Mouse (Mus musculus) forebrain, postnatal 0 days (tissue): ENCODE results near the gene Tmcc3. TPM values are rescaled to one million over a fixed set of nuclear protein-coding genes. Genes with fewer than 3 reads are reported as not detected.
"Not testable (repeated sequence)": the region's sequence is repeated elsewhere in the genome, so short reads cannot be mapped to it uniquely, and the experiment has no call there.

Experiments used
- ATAC-seq: fragments of 200-750 bp; cut with Nextera tagmentation; 2 replicates; pipeline ENCODE4 v1.8.0; 2017; ENCODE audit warnings: mild to moderate bottlenecking, moderate library complexity
- DNase-seq: peaks from one replicate; pipeline ENCODE4 v3.0.0-alpha.2; 2015
- H3K27ac ChIP-seq: fragments of 300-500 bp; sonication (generic); 2 replicates; pipeline ENCODE4 v1.5.1; 2014; ENCODE audit warnings: low read depth, mild to moderate bottlenecking, antibody characterized with exemption, low read length, moderate library complexity, mixed read lengths
- H3K27me3 ChIP-seq: fragments of 300-500 bp; sonication (generic); 2 replicates; pipeline ENCODE4 v1.6.1; 2014; ENCODE audit warnings: mild to moderate bottlenecking, low read length, mixed read lengths; ENCODE audit not compliant: insufficient read depth
- H3K36me3 ChIP-seq: fragments of 300-500 bp; sonication (generic); 2 replicates; pipeline ENCODE4 v1.6.1; 2014; ENCODE audit warnings: mild to moderate bottlenecking, moderate library complexity; ENCODE audit not compliant: insufficient read depth
- H3K4me1 ChIP-seq: fragments of 300-500 bp; sonication (generic); 2 replicates; pipeline ENCODE4 v1.6.1; 2014; ENCODE audit warnings: antibody characterized with exemption; ENCODE audit not compliant: insufficient read depth
- H3K4me2 ChIP-seq: fragments of 300-500 bp; sonication (generic); 2 replicates; pipeline ENCODE4 v1.6.1; 2014; ENCODE audit warnings: low read depth, mild to moderate bottlenecking, moderate library complexity
- H3K4me3 ChIP-seq: fragments of 300-500 bp; sonication (generic); 2 replicates; pipeline ENCODE4 v1.5.1; 2014; ENCODE audit warnings: low read depth, low read length, mixed read lengths
- H3K9ac ChIP-seq: fragments of 300-500 bp; sonication (generic); 2 replicates; pipeline ENCODE4 v1.6.1; 2014; ENCODE audit warnings: mild to moderate bottlenecking
- H3K9me3 ChIP-seq: fragments of 300-500 bp; sonication (generic); 2 replicates; pipeline ENCODE4 v1.6.1; 2016; ENCODE audit warnings: low read length
- CTCF ChIP-seq: sonication (generic); IDR thresholded peaks from 2 replicates; pipeline ENCODE4 v1.5.1; 2016; ENCODE audit warnings: antibody characterized with exemption, control low read depth, low read depth
- WGBS: fragments of 180-500 bp; shearing (Covaris S2); extraction: QIAGEN DNeasy Blood & Tissue Kit; methylation state at CpG from one replicate; pipeline ENCODE4 v1.1.7; 2014; 5-methylcytosine and 5-hydroxymethylcytosine counted together
- polyA plus RNA-seq: library from polyadenylated mRNA; unstranded; fragments of >200 nt; fragmentation: Nextera tagmentation; extraction: Ambion mirVana; gene quantifications from 2 replicates; pipeline ENCODE4 v1.2.1, GENCODE M21; 2015
- total RNA-seq: library from RNA; depleted of rRNA; stranded (reverse); fragments of >200 nt; gene quantifications from 2 replicates; pipeline ENCODE4 v1.2.3, GENCODE M21; 2014

Tmcc3 gene
- total and polyA plus RNA-seq, 2 experiments from 2014 or later: 7.5 to 10.2 TPM

GRCm38 (mm10) chr10:94527248-94527647, 215.5 kb downstream of the Tmcc3 start:
- Histone ChIP-seq H3K9ac (no peak overlapping the region), H3K27ac (no peak overlapping the region), H3K36me3 (no peaks in the 10 kb centered on the region), H3K4me3 (no peak overlapping the region), H3K4me1 (no peaks in the 10 kb centered on the region), H3K9me3 (no peaks in the 10 kb centered on the region), H3K27me3 (no peaks in the 10 kb centered on the region), H3K4me2 (no peak overlapping the region)
- no peak for DNase-seq
- TF ChIP-seq CTCF: no peak
- no peak for ATAC-seq
- WGBS: 92% methylated on average over 6 of the region's 6 CpGs

- DNase-seq: no peak
- Histone ChIP-seq H3K4me2 (no peak overlapping the region), H3K27me3 (no peaks in the 10 kb centered on the region), H3K9me3 (no peaks in the 10 kb centered on the region), H3K4me1 (no peaks in the 10 kb centered on the region), H3K27ac (no peak overlapping the region), H3K4me3 (no peak overlapping the region), H3K36me3 (no peaks in the 10 kb centered on the region), H3K9ac (no peak overlapping the region)
- no peak for TF ChIP-seq CTCF
- peak; percentile 68 for ATAC-seq
- WGBS: 58% methylated on average over 2 of the region's 2 CpGs
Observed at GRCm38 (mm10) chr10:94530079-94530478, 218.3 kb downstream of the Tmcc3 start.

- no peak for DNase-seq
- no peak for ATAC-seq
Observed at GRCm38 (mm10) chr10:94531482-94531881, 219.7 kb downstream of the Tmcc3 start.

GRCm38 (mm10) chr10:94533081-94533724, 221.5 kb downstream of the Tmcc3 start:
- no peak overlapping the region for H3K4me3 ChIP-seq
- H3K27me3 ChIP-seq: no peaks in the 10 kb centered on the region
- H3K9ac ChIP-seq: no peak overlapping the region
- 79% methylated on average over 6 of the region's 6 CpGs for WGBS
- H3K9me3 ChIP-seq: no peaks in the 10 kb centered on the region
- H3K4me2 ChIP-seq: no peak overlapping the region
- no peaks in the 10 kb centered on the region for H3K36me3 ChIP-seq
- ATAC-seq (no peak), DNase-seq (no peak)
- no peaks in the 10 kb centered on the region; the same call in 1 of the 2 replicates for H3K4me1 ChIP-seq
- no peak for TF ChIP-seq CTCF
- H3K27ac ChIP-seq: no peak overlapping the region

More at GRCm38 (mm10) chr10:94531482-94531881, 219.7 kb downstream of the Tmcc3 start:
- TF ChIP-seq CTCF: no peak
- Histone ChIP-seq H3K4me1 (no peaks in the 10 kb centered on the region), H3K4me3 (no peak overlapping the region), H3K36me3 (no peaks in the 10 kb centered on the region), H3K4me2 (no peak overlapping the region), H3K9ac (no peak overlapping the region), H3K9me3 (no peaks in the 10 kb centered on the region), H3K27ac (no peak overlapping the region), H3K27me3 (no peaks in the 10 kb centered on the region)

GRCm38 (mm10) chr10:94538623-94539022, 226.9 kb downstream of the Tmcc3 start:
- not testable (repeated sequence) for H3K4me3 ChIP-seq, H3K27ac ChIP-seq, H3K36me3 ChIP-seq, H3K9me3 ChIP-seq, H3K4me1 ChIP-seq, H3K27me3 ChIP-seq, ATAC-seq, H3K4me2 ChIP-seq, DNase-seq, H3K9ac ChIP-seq
- WGBS: 92% methylated on average over 2 of the region's 2 CpGs

GRCm38 (mm10) chr10:94540241-94540640, 228.5 kb downstream of the Tmcc3 start:
- Histone ChIP-seq H3K4me2 (no peak overlapping the region), H3K27me3 (no peaks in the 10 kb centered on the region), H3K4me1 (peaks cover 14% of the 10 kb centered on the region), H3K4me3 (no peak overlapping the region), H3K9me3 (no peaks in the 10 kb centered on the region), H3K27ac (no peak overlapping the region), H3K9ac (no peak overlapping the region), H3K36me3 (no peaks in the 10 kb centered on the region)
- no peak for TF ChIP-seq CTCF
- DNase-seq (no peak), ATAC-seq (no peak)
- 80% methylated on average over 4 of the region's 4 CpGs for WGBS

- no peaks in the 10 kb centered on the region for H3K27me3 ChIP-seq
- peak; percentile 75 for DNase-seq
- H3K4me1 ChIP-seq: peaks cover 22% of the 10 kb centered on the region
- WGBS: 24% methylated on average over 8 of the region's 8 CpGs
- H3K36me3 ChIP-seq: no peaks in the 10 kb centered on the region
- peak overlapping the region; percentile 31; the same call in 1 of the 2 replicates for H3K27ac ChIP-seq
- no peak for TF ChIP-seq CTCF
- no peak overlapping the region for H3K4me2 ChIP-seq
- peak; percentile 79 for ATAC-seq
- no peak overlapping the region for H3K9ac ChIP-seq
- H3K4me3 ChIP-seq: no peak overlapping the region
- no peaks in the 10 kb centered on the region for H3K9me3 ChIP-seq
Observed at GRCm38 (mm10) chr10:94543956-94544355, 232.2 kb downstream of the Tmcc3 start.
